ENCODE assay signal across 10 mouse cellular contexts in the genomic region with DNA sequence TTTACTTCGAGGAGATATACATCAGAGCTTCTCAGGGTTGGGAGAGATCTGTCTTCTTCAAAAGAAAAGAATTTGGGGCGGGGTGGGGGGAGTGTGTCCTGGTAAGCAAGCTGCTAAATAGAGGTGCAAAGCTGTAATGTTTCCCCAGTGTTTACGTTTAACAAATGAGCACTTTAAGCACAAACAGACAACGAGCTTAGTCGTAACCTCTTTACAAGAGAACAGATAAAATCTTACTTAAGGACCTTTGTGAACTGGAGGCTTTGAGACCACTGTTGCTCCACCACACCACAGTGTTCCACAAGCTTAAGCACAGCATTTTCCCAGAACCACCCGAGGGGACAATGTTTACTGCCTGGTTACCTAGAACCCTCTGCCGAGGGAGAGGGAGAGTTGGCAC. TPM values are rescaled to one million over a fixed set of nuclear protein-coding genes. Genes with fewer than 3 reads are reported as not detected.
DNase-seq lines count a peak whose midpoint lies in the region; ATAC-seq and TF ChIP-seq lines count a peak whose summit lies in the region.
"Had no signal": no experiment of that assay in that cellular context is flagged by ENCODE, and none has a peak within 500 bp of the region (broad histone marks: within the 10 kb centered on the region; RNA-seq: fewer than 3 reads in every experiment).

No protein-coding gene starts in this region.

- WGBS in lung, embryonic 16.5 days, result 18% methylated on average over 7 of the region's 7 CpGs
- WGBS in limb, embryonic 12.5 days, result 6% methylated on average over 7 of the region's 7 CpGs
- WGBS in stomach, postnatal 0 days, result 18% methylated on average over 7 of the region's 7 CpGs

- peak overlapping the region; percentile 84 for H3K4me2 ChIP-seq in lung, embryonic 16.5 days (ENCODE audit: low read depth, low read length)
- peak overlapping the region; percentile 87 for H3K4me2 ChIP-seq in limb, embryonic 12.5 days
- peak overlapping the region; percentile 88 for H3K4me2 ChIP-seq in stomach, postnatal 0 days (replicated peaks; ENCODE audit: low read depth)

- no peaks in the 10 kb centered on the region for H3K9me3 ChIP-seq in lung, embryonic 16.5 days (ENCODE audit: control insufficient read depth, low read length)
- peaks cover 3% of the 10 kb centered on the region for H3K9me3 ChIP-seq in limb, embryonic 12.5 days
- H3K9me3 ChIP-seq in stomach, postnatal 0 days (ENCODE audit: control insufficient read depth, low read length), result no peaks in the 10 kb centered on the region

- peaks cover 3% of the 10 kb centered on the region; the same call in 1 of the 2 replicates for H3K27me3 ChIP-seq in lung, embryonic 16.5 days (ENCODE audit: control insufficient read depth, insufficient read depth, low read depth, low read length)
- H3K27me3 ChIP-seq in limb, embryonic 12.5 days, result no peaks in the 10 kb centered on the region
- no peaks in the 10 kb centered on the region for H3K27me3 ChIP-seq in stomach, postnatal 0 days (ENCODE audit: control insufficient read depth, insufficient read depth, low read length)

- H3K4me1 ChIP-seq in lung, embryonic 16.5 days (replicated peaks; ENCODE audit: control insufficient read depth, insufficient read depth, low read length), result peaks cover 17% of the 10 kb centered on the region
- H3K4me1 ChIP-seq in limb, embryonic 12.5 days (replicated peaks), result peaks cover 50% of the 10 kb centered on the region
- peaks cover 4% of the 10 kb centered on the region for H3K4me1 ChIP-seq in stomach, postnatal 0 days (replicated peaks; ENCODE audit: control insufficient read depth, insufficient read depth)

- TF ChIP-seq EP300 in stomach, postnatal 0 days (optimal IDR thresholded peaks at IDR 0.05), result no peak

- TF ChIP-seq CTCF in stomach, postnatal 0 days (IDR thresholded peaks at IDR 0.05; ENCODE audit: low read depth), result no peak

- H3K4me3 ChIP-seq in lung, embryonic 16.5 days (ENCODE audit: low read length), result peak overlapping the region; percentile 55
- H3K4me3 ChIP-seq in limb, embryonic 12.5 days (replicated peaks), result peak overlapping the region; percentile 59
- H3K4me3 ChIP-seq in stomach, postnatal 0 days (ENCODE audit: low read depth, low read length), result peak overlapping the region; percentile 56; the same call in 1 of the 2 replicates
- H3K4me3 ChIP-seq: myocyte had no signal

- peak overlapping the region; percentile 97 for H3K27ac ChIP-seq in lung, embryonic 16.5 days (ENCODE audit: low read length)
- peak overlapping the region; percentile 100 for H3K27ac ChIP-seq in limb, embryonic 12.5 days
- peak overlapping the region; percentile 98 for H3K27ac ChIP-seq in stomach, postnatal 0 days (replicated peaks)

- ATAC-seq in lung, embryonic 16.5 days (ENCODE audit: low read depth), result no peak
- ATAC-seq in limb, embryonic 12.5 days (ENCODE audit: insufficient number of reproducible peaks, insufficient read depth, low FRiP score, low TSS enrichment, low read depth), result no peak
- no peak for ATAC-seq in stomach, postnatal 0 days (ENCODE audit: low FRiP score, low TSS enrichment)

- peak; percentile 29 for DNase-seq in embryo, embryonic 11 days
- no peak for DNase-seq in embryo, embryonic 9.5 days (ENCODE audit: extremely low spot score)
- no peak for DNase-seq in lung, postnatal 10 days
- no peak for DNase-seq in stomach, postnatal 0 days (ENCODE audit: low spot score)
- no peak for DNase-seq in gastrocnemius, postnatal 10 days
- DNase-seq in kidney, postnatal 4 days, result no peak

- peak overlapping the region; percentile 79 for H3K9ac ChIP-seq in lung, embryonic 16.5 days (ENCODE audit: low read length)
- peak overlapping the region; percentile 89 for H3K9ac ChIP-seq in limb, embryonic 12.5 days (replicated peaks)
- peak overlapping the region; percentile 88 for H3K9ac ChIP-seq in stomach, postnatal 0 days (ENCODE audit: low read length)

- H3K36me3 ChIP-seq in lung, embryonic 16.5 days (ENCODE audit: control insufficient read depth, insufficient read depth, low read length), result no peaks in the 10 kb centered on the region
- H3K36me3 ChIP-seq in limb, embryonic 12.5 days, result peaks cover 9% of the 10 kb centered on the region
- H3K36me3 ChIP-seq in stomach, postnatal 0 days (ENCODE audit: control insufficient read depth, insufficient read depth, low read length), result no peaks in the 10 kb centered on the region

RNA-seq across cellular contexts. Expression of a gene that starts 1.4 kb away (rescaled TPM):
- polyA plus RNA-seq in lung, embryonic 16.5 days (2015; fragmentation: Nextera tagmentation; extraction: Ambion mirVana), result 24.6 and 26.0 TPM in 2 replicates
- 44.5 and 52.7 TPM in 2 replicates for polyA plus RNA-seq in limb, embryonic 12.5 days (2016; fragmentation: Nextera tagmentation; extraction: Ambion mirVana)
- polyA plus RNA-seq in stomach, postnatal 0 days (2015; fragmentation: Nextera tagmentation; extraction: Ambion mirVana), result 14.1 and 16.8 TPM in 2 replicates
- 10 to 100 TPM; 12.6 to 16.0 TPM for total RNA-seq in gastrocnemius, postnatal 10 days (2021)

RNA-seq across cellular contexts. Expression of a gene that starts 5.2 kb away (rescaled TPM):
- polyA plus RNA-seq in lung, embryonic 16.5 days (2015; fragmentation: Nextera tagmentation; extraction: Ambion mirVana), result not detected in 2 replicates
- not detected in 2 replicates for polyA plus RNA-seq in limb, embryonic 12.5 days (2016; fragmentation: Nextera tagmentation; extraction: Ambion mirVana)
- polyA plus RNA-seq in stomach, postnatal 0 days (2015; fragmentation: Nextera tagmentation; extraction: Ambion mirVana), result 0.15 TPM in 1 of 2 replicates, not detected in the other
- not detected for total RNA-seq in gastrocnemius, postnatal 10 days (2021)
- total RNA-seq: layer of hippocampus, postnatal 36 days had no signal

RNA-seq across cellular contexts. Expression of a gene that starts 8.8 kb away (rescaled TPM):
- polyA plus RNA-seq in lung, embryonic 16.5 days (2015; fragmentation: Nextera tagmentation; extraction: Ambion mirVana), result 1.2 and 1.7 TPM in 2 replicates
- polyA plus RNA-seq in limb, embryonic 12.5 days (2016; fragmentation: Nextera tagmentation; extraction: Ambion mirVana), result 5.5 and 8.4 TPM in 2 replicates
- 3.3 and 4.6 TPM in 2 replicates for polyA plus RNA-seq in stomach, postnatal 0 days (2015; fragmentation: Nextera tagmentation; extraction: Ambion mirVana)
- 1 to 10 TPM; 1.6 to 3.3 TPM for total RNA-seq in gastrocnemius, postnatal 10 days (2021)
- polyA plus RNA-seq: myocyte had no signal

RNA-seq across cellular contexts. Expression of a gene that starts 14.4 kb away (rescaled TPM):
- polyA plus RNA-seq in lung, embryonic 16.5 days (2015; fragmentation: Nextera tagmentation; extraction: Ambion mirVana), result 27.2 and 28.3 TPM in 2 replicates
- polyA plus RNA-seq in limb, embryonic 12.5 days (2016; fragmentation: Nextera tagmentation; extraction: Ambion mirVana), result 98.2 and 102 TPM in 2 replicates
- 15.4 and 20.6 TPM in 2 replicates for polyA plus RNA-seq in stomach, postnatal 0 days (2015; fragmentation: Nextera tagmentation; extraction: Ambion mirVana)
- total RNA-seq in gastrocnemius, postnatal 10 days (2021), result 10 to 100 TPM; 11.8 to 13.9 TPM

RNA-seq across cellular contexts. Expression of a gene that starts 35.0 kb away (rescaled TPM):
- 89.1 and 92.8 TPM in 2 replicates for polyA plus RNA-seq in lung, embryonic 16.5 days (2015; fragmentation: Nextera tagmentation; extraction: Ambion mirVana)
- 183 and 200 TPM in 2 replicates for polyA plus RNA-seq in limb, embryonic 12.5 days (2016; fragmentation: Nextera tagmentation; extraction: Ambion mirVana)
- polyA plus RNA-seq in stomach, postnatal 0 days (2015; fragmentation: Nextera tagmentation; extraction: Ambion mirVana), result 46.4 and 56.2 TPM in 2 replicates
- 10 to 100 TPM; 80.2 to 99.9 TPM for total RNA-seq in gastrocnemius, postnatal 10 days (2021)
